Mouse (Mus musculus): ENCODE data around the gene Fhl4. TPM values are rescaled to one million over a fixed set of nuclear protein-coding genes. Genes with fewer than 3 reads are reported as not detected.

Gene Fhl4
- polyA plus RNA-seq, 2 experiments: 0.75 to 1.6 TPM

DNA sequence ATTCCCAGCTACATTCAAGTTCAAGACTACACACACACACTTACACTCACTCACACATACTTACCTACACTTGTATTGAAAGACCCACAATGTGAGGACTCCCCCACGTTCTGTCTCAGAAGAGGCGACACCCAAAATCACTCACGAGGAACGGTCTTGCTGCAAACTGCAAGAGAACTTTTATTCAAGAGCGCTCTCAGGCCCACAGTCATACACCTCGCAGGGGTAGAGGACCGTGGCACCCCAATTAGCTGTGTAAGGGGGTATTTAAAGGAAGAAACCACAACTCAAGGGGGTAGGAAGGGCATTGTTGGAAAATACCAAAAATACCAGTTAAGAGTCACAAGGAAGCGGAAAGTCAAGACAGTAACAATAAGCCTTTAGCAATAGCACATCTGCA, 54.3 kb downstream of the Fhl4 start:
- TF ChIP-seq POLR2A (IDR thresholded peaks at IDR 0.05; ENCODE audit: borderline replicate concordance, extremely low read depth, insufficient read depth, insufficient read length): no peak
- no peak overlapping the region for H3K9ac ChIP-seq (ENCODE audit: low read depth, low read length, severe bottlenecking)
- ATAC-seq (ENCODE audit: low FRiP score, low read depth): no peak
- no peak for DNase-seq (ENCODE audit: low spot score)
- H3K27ac ChIP-seq (replicated peaks; ENCODE audit: low read depth, low read length): no peak overlapping the region
- H3K9me3 ChIP-seq (ENCODE audit: control insufficient read depth, low read length): no peaks in the 10 kb centered on the region
- H3K27me3 ChIP-seq (ENCODE audit: control insufficient read depth, insufficient read depth, low read length): no peaks in the 10 kb centered on the region
- H3K4me2 ChIP-seq (replicated peaks; ENCODE audit: low read depth, low read length, severe bottlenecking): no peak overlapping the region
- H3K4me1 ChIP-seq (ENCODE audit: control insufficient read depth, insufficient read depth, low read length): peaks cover 4% of the 10 kb centered on the region; the same call in 1 of the 2 replicates
- WGBS: 92% methylated on average over 8 of the region's 8 CpGs
- no peak overlapping the region for H3K4me3 ChIP-seq (replicated peaks; ENCODE audit: low read length)
- H3K36me3 ChIP-seq (ENCODE audit: control insufficient read depth, insufficient read depth, low read length): no peaks in the 10 kb centered on the region

DNA sequence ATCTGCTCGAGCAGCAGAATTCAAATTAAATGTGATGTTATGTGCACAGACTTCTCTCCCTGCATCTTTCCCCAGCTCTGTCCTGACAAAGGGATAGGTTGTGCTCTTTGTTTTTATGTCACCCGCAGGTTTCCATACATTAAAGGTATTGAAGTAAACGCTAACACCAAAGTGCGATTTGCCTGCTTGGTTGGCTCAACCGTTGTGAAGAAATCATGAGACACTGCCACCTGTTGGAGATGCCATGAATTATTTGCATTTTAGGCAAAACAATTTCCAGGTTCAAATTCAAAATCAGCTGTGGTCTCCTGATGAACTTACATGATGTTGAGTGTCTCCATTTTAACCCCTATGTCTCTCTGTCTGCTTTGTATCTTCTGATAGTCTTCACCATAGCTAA, 55.7 kb downstream of the Fhl4 start:
- Histone ChIP-seq H3K4me2 (replicated peaks; ENCODE audit: low read depth, low read length, severe bottlenecking) (no peak overlapping the region), H3K4me3 (replicated peaks; ENCODE audit: low read length) (no peak overlapping the region), H3K4me1 (ENCODE audit: control insufficient read depth, insufficient read depth, low read length) (peaks cover 4% of the 10 kb centered on the region; the same call in 1 of the 2 replicates), H3K27ac (replicated peaks; ENCODE audit: low read depth, low read length) (no peak overlapping the region), H3K36me3 (ENCODE audit: control insufficient read depth, insufficient read depth, low read length) (no peaks in the 10 kb centered on the region), H3K27me3 (ENCODE audit: control insufficient read depth, insufficient read depth, low read length) (no peaks in the 10 kb centered on the region), H3K9ac (ENCODE audit: low read depth, low read length, severe bottlenecking) (no peak overlapping the region), H3K9me3 (ENCODE audit: control insufficient read depth, low read length) (no peaks in the 10 kb centered on the region)
- 27% methylated on average over 5 of the region's 5 CpGs for WGBS
- no peak for TF ChIP-seq POLR2A (IDR thresholded peaks at IDR 0.05; ENCODE audit: borderline replicate concordance, extremely low read depth, insufficient read depth, insufficient read length)
- ATAC-seq (ENCODE audit: low FRiP score, low read depth) (no peak), DNase-seq (ENCODE audit: low spot score) (peak; percentile 67)

Other genes with a start within 250 kb of the Fhl4 start
- gene Ric8b, start 184.9 kb downstream of the Fhl4 start, polyA plus RNA-seq (2012; rRNA removed): 27.6 and 30.4 TPM in 2 replicates
- gene Ric8b, start 184.9 kb downstream of the Fhl4 start, polyA plus RNA-seq (2014; fragmentation: Nextera tagmentation; extraction: Ambion mirVana): 17.8 and 20.8 TPM in 2 replicates
- 27.5 and 29.1 TPM in 2 replicates for gene Tmem263, start 132 bp upstream of the Fhl4 start, polyA plus RNA-seq (2012; rRNA removed)
- gene Tmem263, start 132 bp upstream of the Fhl4 start, polyA plus RNA-seq (2014; fragmentation: Nextera tagmentation; extraction: Ambion mirVana): 83.7 and 87.4 TPM in 2 replicates
- 12.9 and 17.0 TPM in 2 replicates for gene Mterf2, start 25.5 kb upstream of the Fhl4 start, polyA plus RNA-seq (2012; rRNA removed)
- gene Mterf2, start 25.5 kb upstream of the Fhl4 start, polyA plus RNA-seq (2014; fragmentation: Nextera tagmentation; extraction: Ambion mirVana): 17.2 and 19.0 TPM in 2 replicates
- 18.2 and 18.6 TPM in 2 replicates for gene Cry1, start 82.6 kb upstream of the Fhl4 start, polyA plus RNA-seq (2012; rRNA removed)
- gene Cry1, start 82.6 kb upstream of the Fhl4 start, polyA plus RNA-seq (2014; fragmentation: Nextera tagmentation; extraction: Ambion mirVana): 32.3 and 35.4 TPM in 2 replicates

Data from limb, embryonic 14.5 days (tissue).